Mouse (Mus musculus): ENCODE measurements around the gene A930033H14Rik.

GRCm38 (mm10) chr10:69190434-69191160 lies 22.3 kb downstream of the A930033H14Rik start:
- no peak for TF ChIP-seq CTCF (IDR thresholded peaks at IDR 0.05; ENCODE audit: borderline replicate concordance, extremely low read depth, insufficient read depth, insufficient read length)
- TF ChIP-seq POLR2A (IDR thresholded peaks at IDR 0.05; ENCODE audit: borderline replicate concordance, extremely low read depth, insufficient read depth, insufficient read length, poor library complexity, severe bottlenecking): no peak

Measured in brain, embryonic 14.5 days (tissue).